ENCODE assay signal across 9 mouse cellular contexts in genomic region chr16:92499324-92499723, GRCm38 (mm10). TPM values are rescaled to one million over a fixed set of nuclear protein-coding genes. Genes with fewer than 3 reads are reported as not detected.
DNase-seq lines count a peak whose midpoint lies in the region; ATAC-seq and TF ChIP-seq lines count a peak whose summit lies in the region.
"Had no signal": no experiment of that assay in that cellular context is flagged by ENCODE, and none has a peak within 500 bp of the region (broad histone marks: within the 10 kb centered on the region; RNA-seq: fewer than 3 reads in every experiment).

No protein-coding gene starts in this region.

- no peak for TF ChIP-seq POLR2A in cortical plate, adult 2 months (IDR thresholded peaks at IDR 0.05; ENCODE audit: extremely low read depth, insufficient read depth, low read length)

- H3K36me3 ChIP-seq in E14TG2a.4 (ENCODE audit: insufficient read depth, low read length), result no peaks in the 10 kb centered on the region
- H3K36me3 ChIP-seq in hindbrain, embryonic 16.5 days (ENCODE audit: control insufficient read depth, insufficient read depth, low read length), result no peaks in the 10 kb centered on the region
- H3K36me3 ChIP-seq in midbrain, embryonic 13.5 days, result no peaks in the 10 kb centered on the region

- H3K4me2 ChIP-seq in hindbrain, embryonic 16.5 days (ENCODE audit: low read length), result peak overlapping the region; percentile 94
- H3K4me2 ChIP-seq in midbrain, embryonic 13.5 days (replicated peaks), result peak overlapping the region; percentile 77

- H3K27me3 ChIP-seq in E14TG2a.4 (ENCODE audit: insufficient read depth, low read length), result peaks cover 68% of the 10 kb centered on the region
- H3K27me3 ChIP-seq in hindbrain, embryonic 16.5 days (replicated peaks; ENCODE audit: control insufficient read depth, insufficient read depth, low read length), result peaks cover 15% of the 10 kb centered on the region
- peaks cover 51% of the 10 kb centered on the region for H3K27me3 ChIP-seq in midbrain, embryonic 13.5 days

- no peak for TF ChIP-seq CTCF in E14TG2a.4 (conservative IDR thresholded peaks at IDR 0.05; ENCODE audit: low read length)
- TF ChIP-seq CTCF in cortical plate, adult 2 months (IDR thresholded peaks at IDR 0.05; ENCODE audit: extremely low read depth, insufficient read depth, low read length), result no peak

- H3K9me3 ChIP-seq in E14TG2a.4 (ENCODE audit: low read length), result no peaks in the 10 kb centered on the region
- H3K9me3 ChIP-seq in hindbrain, embryonic 16.5 days (ENCODE audit: control insufficient read depth, low read length), result no peaks in the 10 kb centered on the region
- no peaks in the 10 kb centered on the region for H3K9me3 ChIP-seq in midbrain, embryonic 13.5 days

- peak overlapping the region; percentile 64 for H3K9ac ChIP-seq in hindbrain, embryonic 16.5 days (ENCODE audit: low read depth, low read length)
- H3K9ac ChIP-seq in midbrain, embryonic 13.5 days (replicated peaks), result peak overlapping the region; percentile 63; the same call in 1 of the 2 replicates

- no peak for ATAC-seq in hindbrain, embryonic 16.5 days
- 0 out of 2 replicates have a peak, but pooled peaks have one; percentile 27 for ATAC-seq in midbrain, embryonic 13.5 days

- 21% methylated on average over 15 of the region's 15 CpGs for WGBS in hindbrain, embryonic 16.5 days
- 14% methylated on average over 15 of the region's 15 CpGs for WGBS in midbrain, embryonic 13.5 days

- H3K27ac ChIP-seq in cortical plate, adult 2 months (ENCODE audit: insufficient read depth, low read length), result no peak overlapping the region
- H3K27ac ChIP-seq in hindbrain, embryonic 16.5 days (ENCODE audit: low read depth, low read length), result no peak overlapping the region
- no peak overlapping the region for H3K27ac ChIP-seq in midbrain, embryonic 13.5 days
- H3K27ac ChIP-seq: gastrocnemius, adult 2 months had no signal

- no peak for DNase-seq in cerebellum, postnatal 4 days (ENCODE audit: low spot score in 2 of 2)
- DNase-seq in embryo, embryonic 11 days, result no peak
- no peak for DNase-seq in left cerebral cortex, adult 11 months (ENCODE audit: low spot score)
- DNase-seq: cerebellum, adult 8-10 months; gastrocnemius, adult 2 months had no signal

- peak overlapping the region; percentile 80 for H3K4me3 ChIP-seq in E14TG2a.4 (replicated peaks; ENCODE audit: low read length)
- H3K4me3 ChIP-seq in cortical plate, adult 2 months (ENCODE audit: insufficient read depth, low read length), result peak overlapping the region; percentile 35
- H3K4me3 ChIP-seq in hindbrain, embryonic 16.5 days (ENCODE audit: low read length), result peak overlapping the region; percentile 50
- peak overlapping the region; percentile 50 for H3K4me3 ChIP-seq in midbrain, embryonic 13.5 days (replicated peaks)

- H3K4me1 ChIP-seq in E14TG2a.4 (replicated peaks; ENCODE audit: low read depth, low read length), result peaks cover 19% of the 10 kb centered on the region
- H3K4me1 ChIP-seq in cortical plate, adult 2 months (ENCODE audit: control insufficient read depth, insufficient read depth, low read length), result no peaks in the 10 kb centered on the region
- H3K4me1 ChIP-seq in hindbrain, embryonic 16.5 days (ENCODE audit: control insufficient read depth, insufficient read depth, low read depth, low read length), result peaks cover 10% of the 10 kb centered on the region
- H3K4me1 ChIP-seq in midbrain, embryonic 13.5 days (replicated peaks), result peaks cover 15% of the 10 kb centered on the region

RNA-seq across cellular contexts. Expression of gene Clic6, which starts 13.8 kb away (rescaled TPM):
- polyA plus RNA-seq in cortical plate, adult 2 months (2012; rRNA removed), result 0.38 and 1.5 TPM in 2 replicates
- polyA plus RNA-seq in hindbrain, embryonic 16.5 days (2015; fragmentation: Nextera tagmentation; extraction: Ambion mirVana), result 7.8 and 7.9 TPM in 2 replicates
- polyA plus RNA-seq in midbrain, embryonic 13.5 days (2015; fragmentation: Nextera tagmentation; extraction: Ambion mirVana), result 1.2 and 3.1 TPM in 2 replicates

RNA-seq across cellular contexts. Expression of gene Rcan1, which starts 28.7 kb away (rescaled TPM):
- polyA plus RNA-seq in cortical plate, adult 2 months (2012; rRNA removed), result 50.0 and 50.9 TPM in 2 replicates
- 75.7 and 85.5 TPM in 2 replicates for polyA plus RNA-seq in hindbrain, embryonic 16.5 days (2015; fragmentation: Nextera tagmentation; extraction: Ambion mirVana)
- 46.8 and 47.4 TPM in 2 replicates for polyA plus RNA-seq in midbrain, embryonic 13.5 days (2015; fragmentation: Nextera tagmentation; extraction: Ambion mirVana)
